Mouse (Mus musculus) heart, embryonic 10.5 days (tissue): ENCODE measurements around the gene 4930519G04Rik. TPM values are rescaled to one million over a fixed set of nuclear protein-coding genes. Genes with fewer than 3 reads are reported as not detected.
"Not testable (repeated sequence)": the region's sequence is repeated elsewhere in the genome, so short reads cannot be mapped to it uniquely, and the experiment has no call there.

ENCODE experiments used
- DNase-seq: peaks from one replicate; pipeline ENCODE4 v3.0.0-alpha.2; 2017; ENCODE audit warnings: low spot score
- H3K27ac ChIP-seq: fragments of 300-500 bp; sonication (generic); 2 replicates; pipeline ENCODE4 v1.5.1; 2016; ENCODE audit warnings: mild to moderate bottlenecking
- H3K27me3 ChIP-seq: fragments of 300-500 bp; sonication (generic); 2 replicates; pipeline ENCODE4 v1.6.1; 2016; ENCODE audit warnings: mild to moderate bottlenecking; ENCODE audit not compliant: poor library complexity, insufficient read depth, severe bottlenecking
- H3K36me3 ChIP-seq: fragments of 300-500 bp; sonication (generic); 2 replicates; pipeline ENCODE4 v1.6.1; 2016; ENCODE audit warnings: mild to moderate bottlenecking, moderate library complexity
- H3K4me1 ChIP-seq: fragments of 300-500 bp; sonication (generic); 2 replicates; pipeline ENCODE4 v1.6.1; 2016; ENCODE audit warnings: mild to moderate bottlenecking
- H3K4me3 ChIP-seq: fragments of 300-500 bp; sonication (generic); 2 replicates; pipeline ENCODE4 v1.5.1; 2016; ENCODE audit warnings: mild to moderate bottlenecking, moderate library complexity
- H3K9me3 ChIP-seq: fragments of 300-500 bp; sonication (generic); 2 replicates; pipeline ENCODE4 v1.6.1; 2016; ENCODE audit warnings: mild to moderate bottlenecking, moderate library complexity
- WGBS: fragments of 180-500 bp; shearing (Covaris S2); methylation state at CpG from one replicate; pipeline ENCODE4 v1.1.7; 2016; 5-methylcytosine and 5-hydroxymethylcytosine counted together
- polyA plus RNA-seq: library from polyadenylated mRNA; unstranded; fragments of >200 nt; fragmentation: Nextera tagmentation; extraction: Ambion mirVana; gene quantifications from 2 replicates; pipeline ENCODE4 v1.2.1, GENCODE M21; 2016

4930519G04Rik gene
- polyA plus RNA-seq, 1 experiment from 2014 or later: not detected

- DNase-seq: no peak
- Histone ChIP-seq H3K9me3 (no peaks in the 10 kb centered on the region), H3K4me1 (peaks cover 11% of the 10 kb centered on the region; the same call in 1 of the 2 replicates), H3K27me3 (0 out of 2 replicates have a peak, but pooled peaks cover 6% of the 10 kb centered on the region), H3K4me3 (no peak overlapping the region), H3K36me3 (no peaks in the 10 kb centered on the region), H3K27ac (no peak overlapping the region)
- 74% methylated on average over 4 of the region's 4 CpGs for WGBS
Observed at GRCm38 (mm10) chr5:114895542-114895941, 42.1 kb downstream of the 4930519G04Rik start.

GRCm38 (mm10) chr5:114896688-114897373 is 43.4 kb downstream of the 4930519G04Rik start, which contains the start of gene Oasl2:
Oasl2 (plus strand) TSS chr5:114896936.
- Histone ChIP-seq H3K4me1 (peaks cover 11% of the 10 kb centered on the region; the same call in 1 of the 2 replicates), H3K27ac (no peak within 1 kb of the TSS; the same call in 1 of the 2 replicates), H3K27me3 (0 out of 2 replicates have a peak, but pooled peaks cover 6% of the 10 kb centered on the region), H3K4me3 (peak within 1 kb of the TSS; percentile 23; the same call in 1 of the 2 replicates), H3K9me3 (no peaks in the 10 kb centered on the region), H3K36me3 (no peaks in the 10 kb centered on the region)
- DNase-seq: no peak
- WGBS: 49% methylated on average over 13 of the region's 13 CpGs

DNA sequence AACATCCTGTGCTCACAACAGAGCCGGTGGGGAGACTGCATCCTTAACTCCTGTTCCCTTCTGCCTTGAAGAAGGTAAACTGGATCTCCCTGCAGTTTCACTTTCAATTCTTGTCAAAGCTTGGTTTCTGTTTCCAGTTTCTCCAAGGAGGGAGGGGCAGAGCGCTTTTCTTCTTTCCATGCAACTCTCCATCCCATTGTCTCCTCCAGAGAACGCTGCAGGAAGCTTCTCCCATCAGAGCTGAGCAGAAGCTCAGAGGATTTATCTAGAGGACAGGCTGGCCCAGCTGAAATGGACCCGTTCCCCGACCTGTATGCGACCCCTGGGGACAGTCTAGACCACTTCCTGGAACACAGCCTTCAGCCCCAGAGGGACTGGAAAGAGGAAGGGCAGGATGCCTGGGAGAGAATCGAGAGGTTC is 43.9 kb downstream of the 4930519G04Rik start:
- peak overlapping the region; percentile 23; the same call in 1 of the 2 replicates for H3K4me3 ChIP-seq
- H3K36me3 ChIP-seq: no peaks in the 10 kb centered on the region
- WGBS: 11% methylated on average over 7 of the region's 7 CpGs
- no peak overlapping the region; the same call in 1 of the 2 replicates for H3K27ac ChIP-seq
- peaks cover 11% of the 10 kb centered on the region; the same call in 1 of the 2 replicates for H3K4me1 ChIP-seq
- 0 out of 2 replicates have a peak, but pooled peaks cover 6% of the 10 kb centered on the region for H3K27me3 ChIP-seq
- H3K9me3 ChIP-seq: no peaks in the 10 kb centered on the region
- no peak for DNase-seq

- H3K27me3 ChIP-seq: 0 out of 2 replicates have a peak, but pooled peaks cover 6% of the 10 kb centered on the region
- peaks cover 11% of the 10 kb centered on the region; the same call in 1 of the 2 replicates for H3K4me1 ChIP-seq
- no peak for DNase-seq
- WGBS: 79% methylated on average over 7 of the region's 7 CpGs
- H3K9me3 ChIP-seq: no peaks in the 10 kb centered on the region
- H3K4me3 ChIP-seq: no peak overlapping the region
- H3K27ac ChIP-seq: no peak overlapping the region
- no peaks in the 10 kb centered on the region for H3K36me3 ChIP-seq
Observed at GRCm38 (mm10) chr5:114898857-114899256, 45.4 kb downstream of the 4930519G04Rik start.

DNA sequence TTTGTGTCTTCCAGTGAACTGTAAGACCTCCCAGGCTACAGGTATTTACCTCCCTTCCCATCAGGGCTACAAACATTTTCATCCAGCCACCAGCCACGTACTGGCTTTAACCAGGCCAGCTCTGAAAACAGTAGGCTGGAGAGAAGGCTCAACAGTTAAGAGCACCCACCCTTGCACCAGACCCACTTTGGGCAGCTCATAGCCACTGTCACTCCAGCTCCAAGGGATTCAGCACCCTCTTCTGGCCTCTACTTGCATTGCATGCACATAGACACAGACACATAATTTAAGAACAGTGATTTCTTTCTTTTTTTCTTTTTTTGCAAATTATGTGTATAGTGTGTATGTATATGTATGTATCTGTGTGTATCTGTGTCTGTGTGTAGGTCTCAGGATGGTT is 48.9 kb downstream of the 4930519G04Rik start:
- no peak overlapping the region for H3K27ac ChIP-seq
- H3K4me1 ChIP-seq: peaks cover 5% of the 10 kb centered on the region; the same call in 1 of the 2 replicates
- WGBS: 35% methylated on average over 1 of the region's 1 CpGs
- no peaks in the 10 kb centered on the region for H3K9me3 ChIP-seq
- H3K27me3 ChIP-seq: 0 out of 2 replicates have a peak, but pooled peaks cover 2% of the 10 kb centered on the region
- H3K4me3 ChIP-seq: no peak overlapping the region
- DNase-seq: no peak
- no peaks in the 10 kb centered on the region for H3K36me3 ChIP-seq

DNA sequence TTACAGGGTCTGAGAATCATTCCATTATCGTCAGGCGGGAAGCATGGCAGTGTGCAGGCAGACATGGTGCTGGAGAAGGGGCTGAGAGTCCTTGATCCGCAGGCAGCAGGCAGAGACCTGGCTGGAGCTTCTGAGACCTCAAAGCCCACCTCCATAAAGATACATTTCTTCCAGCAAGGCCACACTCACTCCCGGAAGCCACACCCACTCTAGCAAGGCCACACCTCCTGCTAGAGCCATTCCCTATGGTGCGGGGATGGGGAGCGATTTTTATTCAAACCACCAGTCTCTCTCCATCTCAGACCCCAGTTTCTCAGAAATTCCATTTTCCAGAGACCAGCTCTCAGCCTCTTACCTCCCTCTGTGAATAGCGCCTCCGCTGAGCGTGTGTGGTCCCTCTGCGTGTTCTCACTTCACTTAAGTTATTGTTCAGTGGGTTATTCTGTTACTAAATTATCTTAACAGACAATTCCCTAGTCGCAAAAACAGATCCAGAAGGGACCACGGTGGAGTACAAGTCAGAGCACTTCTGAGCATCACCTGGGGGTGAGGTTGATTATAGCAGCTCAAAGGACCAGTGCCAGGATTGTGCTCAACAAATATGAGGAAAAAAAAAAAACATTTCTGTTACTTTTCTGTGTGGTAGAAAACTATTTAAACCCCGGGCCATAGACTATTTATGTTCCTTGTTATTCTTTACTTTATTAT is 55.3 kb downstream of the 4930519G04Rik start:
- no peak for DNase-seq
- 47% methylated on average over 13 of the region's 13 CpGs for WGBS
- H3K27ac ChIP-seq: no peak overlapping the region

GRCm38 (mm10) chr5:114913686-114914085 is 60.2 kb downstream of the 4930519G04Rik start:
- H3K27ac ChIP-seq: no peak overlapping the region
- DNase-seq: no peak
- no peaks in the 10 kb centered on the region for H3K27me3 ChIP-seq
- WGBS: 63% methylated on average over 4 of the region's 4 CpGs
- H3K4me1 ChIP-seq: peaks cover 8% of the 10 kb centered on the region
- no peaks in the 10 kb centered on the region for H3K36me3 ChIP-seq
- H3K4me3 ChIP-seq: no peak overlapping the region
- H3K9me3 ChIP-seq: no peaks in the 10 kb centered on the region

More for the DNA sequence above, 55.3 kb downstream of the 4930519G04Rik start:
- no peak overlapping the region for H3K4me3 ChIP-seq
- H3K27me3 ChIP-seq: no peaks in the 10 kb centered on the region
- H3K36me3 ChIP-seq: no peaks in the 10 kb centered on the region
- H3K9me3 ChIP-seq: no peaks in the 10 kb centered on the region
- H3K4me1 ChIP-seq: no peaks in the 10 kb centered on the region

- Histone ChIP-seq H3K27me3 (no peaks in the 10 kb centered on the region), H3K36me3 (no peaks in the 10 kb centered on the region), H3K4me1 (peaks cover 8% of the 10 kb centered on the region), H3K9me3 (no peaks in the 10 kb centered on the region), H3K4me3 (no peak overlapping the region), H3K27ac (no peak overlapping the region)
- 68% methylated on average over 8 of the region's 8 CpGs for WGBS
- DNase-seq: no peak
Observed at GRCm38 (mm10) chr5:114914855-114915254, 61.4 kb downstream of the 4930519G04Rik start.

- Histone ChIP-seq H3K27me3 (no peaks in the 10 kb centered on the region), H3K4me1 (peaks cover 8% of the 10 kb centered on the region), H3K27ac (no peak overlapping the region), H3K36me3 (no peaks in the 10 kb centered on the region), H3K4me3 (no peak overlapping the region), H3K9me3 (no peaks in the 10 kb centered on the region)
- no peak for DNase-seq
- 77% methylated on average over 5 of the region's 5 CpGs for WGBS
Observed at GRCm38 (mm10) chr5:114915854-114916253, 62.4 kb downstream of the 4930519G04Rik start.

- Histone ChIP-seq H3K9me3 (no peaks in the 10 kb centered on the region), H3K27ac (no peak overlapping the region), H3K36me3 (no peaks in the 10 kb centered on the region), H3K27me3 (no peaks in the 10 kb centered on the region), H3K4me1 (peaks cover 8% of the 10 kb centered on the region), H3K4me3 (no peak overlapping the region)
- no peak for DNase-seq
- 65% methylated on average over 4 of the region's 4 CpGs for WGBS
Observed at GRCm38 (mm10) chr5:114916777-114917176, 63.3 kb downstream of the 4930519G04Rik start.

DNA sequence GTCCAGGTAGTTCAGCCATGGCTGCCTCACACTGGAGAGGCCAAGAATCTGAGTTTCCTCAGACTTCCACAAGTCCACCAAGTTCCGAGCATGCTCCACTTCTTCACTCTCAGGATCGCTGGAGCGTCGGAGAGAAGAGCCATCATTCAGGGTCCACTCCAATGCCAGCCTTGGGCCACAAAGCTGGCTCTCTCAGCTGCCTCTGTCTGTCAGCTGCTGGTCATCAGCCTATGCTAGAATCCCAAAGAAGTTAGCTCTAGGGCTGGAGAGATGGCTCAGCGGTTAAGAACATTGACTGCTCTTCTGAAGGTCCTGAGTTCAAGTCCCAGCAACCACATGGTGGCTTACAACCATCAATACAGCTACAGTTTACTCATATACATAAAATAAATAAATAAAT is 63.9 kb downstream of the 4930519G04Rik start:
- not testable (repeated sequence) for H3K27me3 ChIP-seq, H3K36me3 ChIP-seq, H3K4me3 ChIP-seq, H3K9me3 ChIP-seq, H3K27ac ChIP-seq, H3K4me1 ChIP-seq, DNase-seq
- 89% methylated on average over 5 of the region's 5 CpGs for WGBS

- WGBS: 72% methylated on average over 19 of the region's 19 CpGs
- no peak for DNase-seq
Observed at GRCm38 (mm10) chr5:114921551-114922365, 68.3 kb downstream of the 4930519G04Rik start.

More at GRCm38 (mm10) chr5:114921551-114922365, 68.3 kb downstream of the 4930519G04Rik start:
- Histone ChIP-seq H3K9me3 (no peaks in the 10 kb centered on the region), H3K27me3 (no peaks in the 10 kb centered on the region), H3K36me3 (no peaks in the 10 kb centered on the region), H3K27ac (no peak overlapping the region), H3K4me1 (peaks cover 6% of the 10 kb centered on the region; the same call in 1 of the 2 replicates), H3K4me3 (no peak overlapping the region)
